Mouse (Mus musculus): Measurements from ENCODE around the gene Adam19.
"Not testable (repeated sequence)": the region's sequence is repeated elsewhere in the genome, so short reads cannot be mapped to it uniquely, and the experiment has no call there.

The Adam19 gene

GRCm38 (mm10) chr11:46055896-46056769 lies at the start of gene Adam19:
TSS of gene Adam19 (plus strand) at chr11:46055992.
- DNase-seq (ENCODE audit: low spot score) = peak; percentile 64

- DNase-seq (ENCODE audit: low spot score) = peak; percentile 58
These were observed 39.7 kb upstream of the Adam19 start for GRCm38 (mm10) chr11:46016061-46016460.

GRCm38 (mm10) chr11:46020246-46020645 lies 35.5 kb upstream of the Adam19 start:
- no peak for DNase-seq (ENCODE audit: low spot score)

- DNase-seq (ENCODE audit: low spot score) = no peak
These were observed 33.9 kb upstream of the Adam19 start for GRCm38 (mm10) chr11:46021850-46022249.

- DNase-seq (ENCODE audit: low spot score) = no peak
These were observed 32.8 kb upstream of the Adam19 start for GRCm38 (mm10) chr11:46022983-46023382.

- no peak for DNase-seq (ENCODE audit: low spot score)
These were observed 29.8 kb upstream of the Adam19 start for GRCm38 (mm10) chr11:46025962-46026392.

GRCm38 (mm10) chr11:46027952-46028814 lies 27.6 kb upstream of the Adam19 start:
- no peak for DNase-seq (ENCODE audit: low spot score)

- DNase-seq (ENCODE audit: low spot score) = no peak
These were observed 26.3 kb upstream of the Adam19 start for GRCm38 (mm10) chr11:46029485-46029884.

- no peak for DNase-seq (ENCODE audit: low spot score)
These were observed 25.8 kb upstream of the Adam19 start for GRCm38 (mm10) chr11:46030026-46030425.

- no peak for DNase-seq (ENCODE audit: low spot score)
These were observed 24.3 kb upstream of the Adam19 start for GRCm38 (mm10) chr11:46031470-46031869.

GRCm38 (mm10) chr11:46032956-46033355 lies 22.8 kb upstream of the Adam19 start:
- no peak for DNase-seq (ENCODE audit: low spot score)

- no peak for DNase-seq (ENCODE audit: low spot score)
These were observed 19.4 kb upstream of the Adam19 start for GRCm38 (mm10) chr11:46036374-46036773.

GRCm38 (mm10) chr11:46038901-46039300 lies 16.9 kb upstream of the Adam19 start:
- no peak for DNase-seq (ENCODE audit: low spot score)

GRCm38 (mm10) chr11:46039335-46039734 lies 16.5 kb upstream of the Adam19 start:
- DNase-seq (ENCODE audit: low spot score) = peak; percentile 20

- DNase-seq (ENCODE audit: low spot score) = no peak
These were observed 14.8 kb upstream of the Adam19 start for GRCm38 (mm10) chr11:46040841-46041556.

- DNase-seq (ENCODE audit: low spot score) = no peak
These were observed 14.1 kb upstream of the Adam19 start for GRCm38 (mm10) chr11:46041607-46042267.

- DNase-seq (ENCODE audit: low spot score) = no peak
These were observed 11.0 kb upstream of the Adam19 start for GRCm38 (mm10) chr11:46044781-46045180.

GRCm38 (mm10) chr11:46047264-46047663 lies 8.5 kb upstream of the Adam19 start:
- DNase-seq (ENCODE audit: low spot score) = no peak

- peak; percentile 56 for DNase-seq (ENCODE audit: low spot score)
These were observed 3.6 kb upstream of the Adam19 start, which contains the start of gene Gm12166 for GRCm38 (mm10) chr11:46052105-46052659. TSS of gene Gm12166 (minus strand) at chr11:46052321.

- not testable (repeated sequence) for DNase-seq (ENCODE audit: low spot score)
These were observed 2.3 kb upstream of the Adam19 start for GRCm38 (mm10) chr11:46053457-46053856.

GRCm38 (mm10) chr11:46054311-46054710 lies 1.5 kb upstream of the Adam19 start:
- DNase-seq (ENCODE audit: low spot score) = no peak
